Mouse (Mus musculus): ENCODE data around the gene Zfand2a. TPM values are rescaled to one million over a fixed set of nuclear protein-coding genes. Genes with fewer than 3 reads are reported as not detected.
A peak's percentile ranks its signal among the peaks of the same experiment; 100 is the strongest.

Gene Zfand2a
- total RNA-seq, 2 experiments from 2014 or later = 16.4 to 16.5 TPM

GRCm38 (mm10) chr5:139467998-139468397 lies 16.4 kb downstream of the Zfand2a start:
- peak; percentile 39 to 51 for DNase-seq
- intact Hi-C loops (cut with DNase I) = loop anchor here (2.0 kb wide), 1 partner anchor 103 kb away; no protein-coding TSS in a partner anchor

GRCm38 (mm10) chr5:139466801-139467200 lies 17.5 kb downstream of the Zfand2a start:
- intact Hi-C loops (cut with DNase I) = loop anchor here (2.0 kb wide), 1 partner anchor 102 kb away; no protein-coding TSS in a partner anchor
- no peak for DNase-seq

GRCm38 (mm10) chr5:139466373-139466772 lies 18.0 kb downstream of the Zfand2a start:
- no peak for DNase-seq
- intact Hi-C loops (cut with DNase I) = loop anchor here (2.0 kb wide), 1 partner anchor 102 kb away; no protein-coding TSS in a partner anchor

GRCm38 (mm10) chr5:139464874-139465273 lies 19.5 kb downstream of the Zfand2a start:
- no peak for DNase-seq
- intact Hi-C loops (cut with DNase I) = no loop called here

GRCm38 (mm10) chr5:139460384-139461067 lies 23.8 kb downstream of the Zfand2a start, which contains the start of gene 3110082I17Rik:
Gene 3110082I17Rik, minus strand, starts transcription at chr5:139460527.
- peak; percentile 99 to 100 for DNase-seq
- intact Hi-C loops (cut with DNase I) = loop anchor here (2.0 kb wide), 1 partner anchor 22 kb away; no protein-coding TSS in a partner anchor

- intact Hi-C loops (cut with DNase I) = loop anchor here (2.0 kb wide), 1 partner anchor 23 kb away; no protein-coding TSS in a partner anchor
- DNase-seq = no peak
Observed at GRCm38 (mm10) chr5:139459938-139460337, 24.4 kb downstream of the Zfand2a start.

GRCm38 (mm10) chr5:139457241-139457640 lies 27.1 kb downstream of the Zfand2a start:
- intact Hi-C loops (cut with DNase I) = no loop called here

GRCm38 (mm10) chr5:139455166-139455565 lies 29.2 kb downstream of the Zfand2a start:
- DNase-seq = no peak
- intact Hi-C loops (cut with DNase I) = no loop called here

More at GRCm38 (mm10) chr5:139457241-139457640, 27.1 kb downstream of the Zfand2a start:
- DNase-seq = no peak

- peak in 1 of 2 experiments; percentile 29 for DNase-seq
- intact Hi-C loops (cut with DNase I) = no loop called here
Observed at GRCm38 (mm10) chr5:139453031-139453430, 31.3 kb downstream of the Zfand2a start.

- intact Hi-C loops (cut with DNase I) = no loop called here
Observed at GRCm38 (mm10) chr5:139449926-139450325, 34.4 kb downstream of the Zfand2a start.

GRCm38 (mm10) chr5:139449161-139449791 lies 35.1 kb downstream of the Zfand2a start:
- peak in 1 of 2 experiments; percentile 55 for DNase-seq
- intact Hi-C loops (cut with DNase I) = no loop called here

More at GRCm38 (mm10) chr5:139449926-139450325, 34.4 kb downstream of the Zfand2a start:
- no peak for DNase-seq

- intact Hi-C loops (cut with DNase I) = no loop called here
- no peak for DNase-seq
Observed at GRCm38 (mm10) chr5:139448025-139448424, 36.3 kb downstream of the Zfand2a start.

- intact Hi-C loops (cut with DNase I) = no loop called here
- peak in 1 of 2 experiments; percentile 49 for DNase-seq
Observed at GRCm38 (mm10) chr5:139445258-139445657, 39.1 kb downstream of the Zfand2a start.

- intact Hi-C loops (cut with DNase I) = no loop called here
- DNase-seq = no peak
Observed at GRCm38 (mm10) chr5:139442962-139443361, 41.4 kb downstream of the Zfand2a start.

- intact Hi-C loops (cut with DNase I) = no loop called here
- DNase-seq = no peak
Observed at GRCm38 (mm10) chr5:139442428-139442827, 41.9 kb downstream of the Zfand2a start.

GRCm38 (mm10) chr5:139441726-139442018 lies 42.7 kb downstream of the Zfand2a start:
- intact Hi-C loops (cut with DNase I) = no loop called here
- DNase-seq = no peak

GRCm38 (mm10) chr5:139440926-139441725 lies 43.2 kb downstream of the Zfand2a start:
- intact Hi-C loops (cut with DNase I) = no loop called here
- no peak for DNase-seq

- intact Hi-C loops (cut with DNase I) = no loop called here
- DNase-seq = peak in 1 of 2 experiments; percentile 58
Observed at GRCm38 (mm10) chr5:139440451-139440850, 43.9 kb downstream of the Zfand2a start.

GRCm38 (mm10) chr5:139438440-139438839 lies 45.9 kb downstream of the Zfand2a start:
- DNase-seq = no peak
- intact Hi-C loops (cut with DNase I) = no loop called here

GRCm38 (mm10) chr5:139437769-139438168 lies 46.6 kb downstream of the Zfand2a start:
- DNase-seq = no peak
- intact Hi-C loops (cut with DNase I) = no loop called here

GRCm38 (mm10) chr5:139434940-139435339 lies 49.4 kb downstream of the Zfand2a start:
- no peak for DNase-seq
- intact Hi-C loops (cut with DNase I) = no loop called here

Data from heart, postnatal 14 days (tissue).